ENCODE assay signal across 14 mouse cellular contexts in genomic region chr8:120881634-120882033, GRCm38 (mm10).
"Had no signal": no experiment of that assay in that cellular context is flagged by ENCODE, and none has a peak within 500 bp of the region (broad histone marks: within the 10 kb centered on the region; RNA-seq: fewer than 3 reads in every experiment).

No protein-coding gene starts in this region.

- H3K36me3 ChIP-seq: liver, embryonic 15.5 days; midbrain, embryonic 15.5 days; neural tube, embryonic 12.5 days had no signal

- ATAC-seq: hindbrain, embryonic 16.5 days; inflammation-experienced regulatory T-cells, adult 6 months; midbrain, embryonic 15.5 days had no signal

- H3K4me1 ChIP-seq: liver, embryonic 15.5 days; megakaryocyte, embryonic 14.5 days had no signal

- H3K4me2 ChIP-seq: liver, embryonic 11.5 days; liver, embryonic 15.5 days; midbrain, embryonic 11.5 days; midbrain, embryonic 15.5 days; neural tube, embryonic 12.5 days had no signal

- H3K9ac ChIP-seq: liver, embryonic 15.5 days; midbrain, embryonic 15.5 days; neural tube, embryonic 12.5 days had no signal

- H3K9me3 ChIP-seq: liver, embryonic 15.5 days; megakaryocyte, embryonic 14.5 days; midbrain, embryonic 15.5 days; neural tube, embryonic 12.5 days had no signal

- DNase-seq: kidney, adult 8-10 months; kidney, postnatal 25 days; layer of hippocampus, adult 9-11 months; thymus, adult 2 months; thymus, postnatal 36 days had no signal

- H3K27ac ChIP-seq: liver, embryonic 15.5 days; macrophage; midbrain, embryonic 15.5 days; neural tube, embryonic 12.5 days had no signal

- H3K4me3 ChIP-seq: liver, embryonic 15.5 days; megakaryocyte, embryonic 14.5 days; midbrain, embryonic 15.5 days; neural tube, embryonic 12.5 days had no signal
